Mouse (Mus musculus): ENCODE measurements around the gene Kmt2e.
A peak's percentile ranks its signal among the peaks of the same experiment; 100 is the strongest.
"Not testable (repeated sequence)": the region's sequence is repeated elsewhere in the genome, so short reads cannot be mapped to it uniquely, and the experiment has no call there.

Kmt2e gene

DNA sequence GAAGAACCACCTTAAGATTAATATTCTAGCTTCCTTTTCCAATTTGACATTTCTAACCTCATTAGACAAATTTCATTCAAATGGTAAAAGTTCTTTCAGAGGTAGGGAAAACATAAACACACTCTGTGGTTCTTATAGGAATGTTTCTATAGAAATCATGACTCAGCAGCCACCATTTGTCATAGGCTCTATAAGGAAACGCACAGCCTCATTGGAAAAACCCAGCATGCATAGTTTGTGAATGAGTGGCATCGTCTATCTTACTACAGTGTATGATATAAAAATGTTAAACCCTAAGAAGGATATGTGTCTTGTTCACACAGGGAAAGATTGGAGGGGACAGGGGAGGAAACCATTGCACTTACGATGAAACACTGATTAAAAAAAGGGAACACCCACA lies 71.3 kb downstream of the Kmt2e start:
- DNase-seq, result no peak

DNA sequence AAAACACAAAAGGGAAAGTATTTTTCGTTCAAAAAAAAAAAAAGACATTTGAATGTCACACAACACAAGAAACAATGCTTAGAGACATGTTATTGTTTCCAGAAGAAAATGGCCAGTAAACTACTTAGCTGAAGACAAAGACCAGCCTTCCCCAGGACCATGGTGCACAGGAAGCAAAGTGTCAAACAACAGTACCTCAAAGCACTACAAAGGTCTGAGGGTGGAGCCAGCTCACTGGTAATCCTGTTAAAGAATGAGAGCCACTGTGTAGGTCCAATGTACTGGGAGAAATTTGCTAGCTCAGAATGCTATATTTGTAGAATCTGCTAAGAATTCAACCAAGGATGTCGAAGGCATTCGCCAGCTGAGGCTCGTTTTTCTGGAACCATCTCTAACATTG lies 73.0 kb downstream of the Kmt2e start:
- DNase-seq, result no peak

DNA sequence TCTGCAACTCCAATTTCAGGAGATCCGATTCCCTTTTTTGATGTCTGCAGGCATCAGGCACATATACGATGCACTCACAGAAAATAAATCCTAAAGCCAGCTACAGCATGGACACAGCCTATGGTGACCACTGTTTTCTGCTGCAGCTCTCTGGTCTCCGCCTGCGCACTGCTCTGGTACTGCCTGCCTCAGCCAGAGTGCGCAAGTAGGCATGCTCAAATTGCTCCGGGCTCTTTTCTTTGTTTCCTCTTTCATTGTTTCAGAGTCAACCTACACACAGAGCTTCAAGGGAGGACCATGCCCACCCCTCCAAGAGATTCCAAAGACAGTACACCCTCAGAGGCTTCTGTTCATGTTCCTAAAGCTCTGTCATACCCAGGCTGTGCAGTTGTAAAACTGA lies 74.4 kb downstream of the Kmt2e start:
- DNase-seq, result no peak

DNA sequence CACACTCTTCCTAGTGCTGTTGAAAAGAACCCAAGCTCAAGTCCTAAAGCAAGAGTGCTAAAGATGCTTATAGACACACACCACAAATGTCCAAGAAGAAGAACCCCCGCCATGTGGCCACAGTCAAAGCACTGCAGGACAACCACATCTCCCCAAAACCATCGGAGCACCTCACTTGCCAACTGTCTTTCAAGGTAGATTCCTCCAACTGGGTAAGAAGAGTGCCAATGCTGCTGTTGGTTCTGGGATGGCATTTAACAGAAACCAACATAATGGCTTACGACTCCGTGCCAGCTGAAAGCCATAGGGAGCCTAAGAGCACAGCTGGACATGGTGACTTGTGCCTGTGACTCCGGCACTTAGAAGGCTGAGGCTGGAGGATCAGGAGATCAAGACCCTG lies 77.2 kb downstream of the Kmt2e start:
- no peak for DNase-seq

DNA sequence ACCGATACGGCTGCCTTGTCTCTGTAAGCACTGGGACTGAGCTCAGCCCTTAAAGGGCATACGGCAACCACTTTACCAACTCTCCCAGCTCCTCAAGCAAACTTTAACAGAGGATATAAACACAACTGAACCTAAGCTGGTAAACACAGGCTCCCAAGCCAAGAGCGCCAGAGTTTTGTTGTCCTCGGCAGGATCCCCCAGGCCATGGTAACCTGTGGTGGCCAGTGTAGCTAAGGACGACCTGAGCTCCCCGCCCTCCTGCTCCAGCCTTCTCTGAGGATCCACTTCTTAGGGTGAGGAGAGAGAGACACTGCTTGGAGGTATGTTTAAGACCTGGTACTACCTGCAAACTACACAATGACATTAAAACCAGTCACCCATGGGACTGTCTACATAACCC lies 78.3 kb downstream of the Kmt2e start:
- no peak for DNase-seq

DNA sequence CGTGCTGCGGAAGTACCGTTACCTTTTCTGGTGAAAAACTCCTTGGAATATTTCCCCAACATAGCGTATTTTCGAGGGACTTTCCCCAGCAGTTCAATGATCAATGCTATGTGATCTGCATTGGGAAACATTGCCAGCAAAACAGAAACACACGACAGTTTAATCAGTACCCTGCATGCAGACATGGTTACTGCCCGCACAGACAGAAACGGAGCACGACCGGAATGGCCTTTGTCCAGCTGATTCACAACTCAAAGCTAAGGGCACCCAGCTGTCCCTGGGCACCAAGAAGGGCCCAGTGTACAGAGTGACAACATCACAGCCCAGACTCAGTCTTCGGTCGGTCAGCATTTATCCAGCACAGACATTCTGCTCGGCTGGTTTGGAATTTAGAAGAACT lies 79.2 kb downstream of the Kmt2e start:
- DNase-seq, result no peak

DNA sequence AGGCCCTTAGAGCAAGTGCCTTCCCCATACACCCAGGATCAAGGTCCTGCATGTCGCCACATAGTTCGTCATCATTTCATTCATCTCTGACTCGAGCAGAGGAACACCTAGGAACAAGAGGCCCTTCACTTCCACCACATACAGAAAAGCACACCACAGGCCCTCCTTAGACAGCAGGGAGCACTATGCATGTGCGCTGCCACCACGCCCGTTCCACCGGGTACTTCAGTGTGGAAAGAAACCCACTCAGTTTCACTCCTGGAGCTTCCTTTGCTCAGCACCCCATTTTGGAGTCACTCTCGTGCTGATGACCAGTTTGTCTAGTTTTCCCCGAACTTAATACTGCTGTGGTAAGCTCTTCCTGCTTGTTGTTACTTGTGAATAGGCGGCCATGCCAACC lies 80.8 kb downstream of the Kmt2e start:
- no peak for DNase-seq

DNA sequence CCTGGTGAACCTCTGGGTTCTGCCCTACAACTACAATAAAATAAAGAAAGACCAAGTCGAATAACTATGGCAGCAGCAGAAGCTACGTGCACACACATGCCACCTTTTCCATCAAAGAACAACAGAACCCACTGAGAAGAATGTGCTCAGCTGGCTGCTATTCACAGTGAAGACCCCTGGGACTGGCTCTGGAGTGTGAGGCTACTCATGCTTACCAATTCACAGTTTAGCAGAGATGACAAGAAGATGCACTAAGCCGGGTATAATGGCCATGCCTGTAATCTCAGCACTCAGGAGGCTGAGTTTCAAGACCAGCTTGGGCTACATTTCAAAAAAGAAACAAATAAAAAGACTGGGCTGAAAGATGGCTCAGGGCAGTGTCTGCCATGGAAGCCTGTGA lies 82.7 kb downstream of the Kmt2e start:
- no peak for DNase-seq

DNA sequence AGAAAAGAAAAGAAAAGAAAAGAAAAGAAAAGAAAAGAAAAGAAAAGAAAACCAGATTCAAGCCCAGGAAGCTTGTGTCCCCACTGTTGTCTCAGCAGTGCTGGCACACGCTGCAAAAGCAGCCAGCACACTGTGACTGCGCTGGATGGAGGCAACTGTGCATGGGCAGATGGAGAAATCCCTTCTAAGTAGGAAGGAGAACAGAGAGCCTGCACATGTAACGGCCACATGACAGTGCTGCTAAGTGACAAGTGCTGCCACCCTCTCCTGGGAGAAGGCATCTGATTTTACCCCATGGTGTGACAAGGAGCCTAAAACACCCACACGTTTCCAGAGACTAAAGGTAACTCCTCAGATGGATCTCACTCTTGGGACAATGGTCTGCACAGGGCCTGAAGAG lies 83.6 kb downstream of the Kmt2e start:
- DNase-seq, result peak; percentile 31

DNA sequence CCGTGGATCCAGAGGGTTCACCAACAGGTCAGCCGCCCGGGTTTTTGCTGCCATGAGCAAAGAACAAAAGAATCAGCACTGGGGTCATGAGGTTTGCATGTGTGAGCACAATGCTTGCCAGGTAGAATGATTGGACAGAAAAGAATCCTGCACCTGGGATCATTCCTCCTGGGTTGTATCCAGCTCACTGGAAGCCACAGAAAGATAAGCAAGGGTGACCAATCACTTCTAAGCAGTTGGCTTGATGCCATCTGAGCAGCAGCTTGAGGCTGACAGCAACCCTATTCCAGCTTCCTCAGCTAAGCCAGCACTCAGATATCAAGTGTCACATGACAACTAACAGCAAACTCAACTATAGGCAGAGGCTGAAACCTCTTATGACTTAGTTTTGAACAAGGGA lies 84.4 kb downstream of the Kmt2e start:
- peak; percentile 51 for DNase-seq

DNA sequence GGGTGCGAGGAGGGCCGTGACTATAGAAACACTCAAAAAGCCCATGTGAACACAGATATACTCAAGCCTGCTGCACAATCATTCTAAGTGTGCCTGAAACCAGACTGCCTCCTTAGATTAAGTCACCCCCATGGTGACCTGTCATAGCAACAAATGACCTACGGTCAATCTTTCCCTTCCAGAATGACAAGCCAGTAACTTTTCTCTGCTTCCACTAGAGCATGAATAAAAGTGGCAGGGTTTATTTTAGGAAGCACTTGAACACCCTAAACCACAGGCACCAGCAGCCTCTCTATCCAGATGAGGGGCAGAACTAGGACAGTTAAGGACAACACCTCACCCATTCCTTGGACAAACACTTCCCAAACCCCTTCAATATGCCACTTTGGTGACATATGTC lies 85.4 kb downstream of the Kmt2e start:
- no peak for DNase-seq

DNA sequence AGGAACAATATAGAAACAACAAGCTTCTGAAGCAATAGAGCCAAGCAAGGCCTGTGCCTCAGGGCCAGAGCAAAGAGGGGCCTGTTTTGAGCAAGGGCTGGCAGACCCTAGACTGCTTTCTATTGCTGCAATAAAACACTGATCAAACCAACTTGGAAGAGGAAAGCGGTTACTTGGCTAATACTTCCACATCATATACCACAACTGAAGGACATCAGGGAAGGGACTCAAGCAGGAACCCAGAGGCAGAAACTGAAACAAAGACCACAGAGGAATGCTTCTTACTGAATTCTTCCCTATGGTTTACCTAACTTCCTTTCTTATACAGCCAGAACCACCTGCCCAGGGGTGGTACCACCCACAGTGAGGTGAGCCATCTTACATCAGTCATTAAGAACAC lies 87.4 kb downstream of the Kmt2e start:
- DNase-seq, result no peak

DNA sequence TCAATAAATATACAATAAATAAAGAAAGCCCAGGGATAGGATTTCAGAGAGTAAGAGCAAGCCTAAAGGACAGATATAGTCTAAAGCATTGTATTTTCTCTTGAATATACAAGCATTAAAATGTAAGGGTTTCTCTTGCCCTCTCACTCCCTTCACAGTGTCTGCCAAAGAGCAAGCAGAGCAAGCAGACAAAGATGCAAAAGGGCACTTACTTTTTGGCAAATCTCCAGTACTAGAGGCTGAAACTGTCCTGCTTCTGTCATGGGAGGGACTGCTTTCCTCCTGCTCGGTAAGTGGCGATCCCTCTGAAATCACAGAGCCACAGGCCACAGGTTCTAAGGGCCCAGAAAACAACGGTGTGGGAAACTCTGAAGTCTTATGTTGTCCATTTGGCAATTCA lies 89.7 kb downstream of the Kmt2e start:
- DNase-seq, result no peak

DNA sequence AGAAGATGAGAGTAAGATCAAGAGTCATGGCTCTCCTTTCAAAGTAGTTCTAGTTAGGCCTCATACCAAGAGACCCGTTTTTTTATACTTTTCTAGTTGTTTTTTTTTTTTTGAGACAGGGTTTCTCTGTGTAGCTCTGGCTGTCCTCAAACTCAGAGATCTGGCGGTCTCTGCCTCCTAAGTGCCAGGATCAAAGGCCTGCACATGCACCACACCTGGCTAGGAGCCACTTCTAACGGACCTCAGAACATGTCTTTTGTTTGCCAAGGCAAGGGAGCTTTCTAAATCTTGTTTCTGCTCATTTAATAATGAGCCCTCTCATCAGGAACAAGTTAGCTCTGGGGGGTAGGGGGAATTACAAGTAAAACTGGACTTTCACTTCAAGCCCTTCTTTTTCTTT lies 90.4 kb downstream of the Kmt2e start:
- no peak for DNase-seq

DNA sequence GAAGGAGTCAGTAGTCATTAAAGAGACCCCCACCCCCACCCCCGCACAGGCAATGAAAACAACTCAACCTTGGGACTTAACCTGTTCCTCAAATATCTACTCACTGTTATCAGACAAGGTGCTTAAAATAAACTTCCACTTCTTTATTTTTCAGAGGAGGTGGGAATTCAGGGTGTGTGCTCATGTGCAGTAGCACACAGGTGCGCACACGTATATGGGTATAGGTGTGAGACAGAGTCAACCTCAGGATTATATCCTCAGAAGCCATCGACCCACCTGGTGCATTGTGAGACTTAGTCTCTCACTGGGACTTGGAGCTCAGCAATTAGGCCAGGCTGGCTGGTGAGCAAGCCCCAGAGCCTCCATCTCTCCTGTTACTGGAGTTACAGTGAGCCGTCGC lies 96.9 kb downstream of the Kmt2e start:
- DNase-seq, result no peak

DNA sequence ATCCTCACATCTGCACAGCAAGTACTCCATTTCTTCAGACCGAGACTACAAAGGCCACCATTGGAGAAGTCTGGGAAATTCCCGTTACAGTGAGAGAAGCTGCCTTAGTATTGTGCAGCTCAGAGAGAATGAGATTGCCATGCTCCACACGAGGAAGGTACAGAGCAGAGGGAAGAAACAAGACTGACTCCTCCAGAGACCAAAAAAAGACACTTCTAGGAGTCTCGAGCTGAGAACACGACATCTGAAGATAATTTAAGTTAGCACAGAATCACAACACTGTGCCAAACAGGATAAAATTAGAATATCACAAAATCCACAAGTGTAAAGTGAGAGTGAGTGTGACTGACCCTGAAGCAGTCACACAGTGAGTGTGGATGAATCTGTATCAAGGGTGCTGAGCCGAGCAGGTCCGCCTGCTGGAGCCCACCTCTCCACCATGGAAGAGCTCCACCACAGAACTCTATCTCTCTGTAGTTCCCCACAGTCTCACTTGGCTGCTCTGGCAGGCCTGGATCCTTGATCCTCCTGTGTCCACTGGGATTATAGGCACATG lies 97.4 kb downstream of the Kmt2e start:
- DNase-seq, result no peak

DNA sequence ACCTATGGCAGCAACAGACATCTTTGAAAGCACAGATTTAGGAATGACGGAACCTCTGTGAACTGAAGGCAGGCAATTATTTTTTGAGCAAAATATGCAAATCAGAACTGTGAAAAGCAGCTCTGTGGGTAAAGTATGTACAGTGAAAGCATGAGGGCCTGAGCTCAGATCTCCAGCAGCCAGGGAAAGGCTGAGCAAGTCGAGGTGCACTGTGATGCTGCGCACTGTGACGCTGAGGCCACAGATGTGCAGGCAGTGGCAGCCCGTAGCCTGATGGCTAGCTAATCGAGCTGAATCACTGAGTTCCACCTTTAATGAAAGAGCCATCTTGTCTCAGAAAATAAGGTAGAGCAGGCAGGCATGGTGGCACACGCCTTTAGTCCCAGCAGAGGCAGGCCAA lies 101.5 kb downstream of the Kmt2e start:
- DNase-seq, result no peak

DNA sequence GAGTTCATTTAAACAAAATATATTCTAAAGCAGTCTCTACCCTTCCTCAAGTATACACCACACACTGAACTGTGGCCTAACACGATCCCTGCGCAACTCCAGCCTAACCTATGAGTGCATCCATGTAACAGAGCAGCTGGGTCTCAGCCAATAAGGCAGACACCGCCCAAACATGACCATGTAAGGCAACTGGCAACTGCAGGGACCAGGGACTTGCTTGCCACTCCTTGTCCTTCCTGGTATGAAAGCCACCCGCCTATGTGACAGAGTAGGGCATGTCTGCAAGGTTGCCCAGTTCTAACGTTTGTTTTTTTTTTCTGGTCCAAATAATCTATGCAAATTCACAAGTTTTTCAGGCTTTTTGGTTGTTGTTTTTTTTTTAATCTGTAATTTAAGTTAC lies 117.4 kb downstream of the Kmt2e start:
- DNase-seq, result no peak

DNA sequence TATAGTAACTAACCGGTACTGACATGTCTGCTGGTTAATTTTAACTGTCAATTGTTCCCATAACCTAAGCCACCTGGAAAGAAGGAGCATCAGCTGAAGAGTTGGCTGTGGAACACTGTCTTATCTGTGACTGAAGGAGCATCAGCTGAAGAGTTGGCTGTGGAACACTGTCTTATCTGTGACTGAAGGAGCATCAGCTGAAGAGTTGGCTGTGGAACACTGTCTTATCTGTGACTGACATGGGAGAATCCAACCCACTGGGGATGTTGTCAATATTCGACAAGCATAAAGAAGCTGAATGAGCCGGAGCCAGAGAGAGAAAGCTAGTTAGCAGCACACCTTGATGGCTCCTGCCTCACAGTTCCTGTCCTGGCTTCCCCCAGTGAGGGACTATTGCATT lies 119.1 kb downstream of the Kmt2e start:
- DNase-seq, result not testable (repeated sequence)

All from cerebellum, adult 9-11 months (tissue).